Mouse (Mus musculus) bone marrow macrophage, adult 2 months (primary cell): Measurements from ENCODE around the gene Glul.

Experiments used
- CTCF ChIP-seq: IDR thresholded peaks from 2 replicates; pipeline ENCODE4 v1.5.1; 2012; ENCODE audit warnings: low read depth, mild to moderate bottlenecking, low read length, moderate library complexity
- POLR2A ChIP-seq: IDR thresholded peaks from 2 replicates; pipeline ENCODE4 v1.6.1; 2012; ENCODE audit warnings: mild to moderate bottlenecking, low read depth, low read length, borderline replicate concordance

GRCm38 (mm10) chr1:153953797-153954196 lies 54.1 kb downstream of the Glul start:
- TF ChIP-seq CTCF (no peak), POLR2A (no peak)
